Mouse (Mus musculus) subcutaneous adipose tissue, adult 2 months (tissue): ENCODE measurements around the gene Zfp758. TPM values are rescaled to one million over a fixed set of nuclear protein-coding genes. Genes with fewer than 3 reads are reported as not detected.

Source experiments
- polyA plus RNA-seq: library from polyadenylated mRNA; depleted of rRNA; stranded (reverse); fragments of >200 nt; gene quantifications from 2 replicates; pipeline ENCODE4 v1.2.3, GENCODE M21; 2012; ENCODE audit warnings: low replicate concordance; rRNA removed

Zfp758 gene
- polyA plus RNA-seq: 0.66 and 0.67 TPM in 2 replicates

GRCm38 (mm10) chr17:22361101-22361781 lies at the start of gene Zfp758, which contains the start of gene Zfp944:
Gene Zfp758, plus strand, starts transcription at chr17:22361453.
Gene Zfp944, minus strand, starts transcription at chr17:22361400.

GRCm38 (mm10) chr17:22314730-22315226 lies 46.5 kb upstream of the Zfp758 start, which contains the start of gene CT030661.1:
Gene CT030661.1, minus strand, starts transcription at chr17:22314837.

GRCm38 (mm10) chr17:22423952-22424617 lies 62.8 kb downstream of the Zfp758 start, which contains the start of gene Zfp946:
Gene Zfp946, plus strand, starts transcription at chr17:22424222.

Other genes starting within 250 kb of the Zfp758 start
- 0.19 and 0.55 TPM in 2 replicates for gene Zfp947, start 195.3 kb upstream of the Zfp758 start, polyA plus RNA-seq
- gene Zfp994, start 135.8 kb upstream of the Zfp758 start, polyA plus RNA-seq: 0.37 and 0.50 TPM in 2 replicates
- gene CT030661.1, start 46.6 kb upstream of the Zfp758 start, polyA plus RNA-seq: 0.77 and 1.3 TPM in 2 replicates
- gene Zfp944, start 53 bp upstream of the Zfp758 start, polyA plus RNA-seq: 1.9 and 2.9 TPM in 2 replicates
- gene Zfp946, start 62.8 kb downstream of the Zfp758 start, polyA plus RNA-seq: 2.3 and 3.5 TPM in 2 replicates
- gene Vmn2r111, start 212.0 kb downstream of the Zfp758 start, polyA plus RNA-seq: not detected in 2 replicates
- gene Vmn2r112, start 239.5 kb downstream of the Zfp758 start, polyA plus RNA-seq: not detected in 2 replicates